ENCODE assay signal across 12 mouse cellular contexts in genomic region chr9:115149011-115149756, GRCm38 (mm10).
"Had no signal": no experiment of that assay in that cellular context is flagged by ENCODE, and none has a peak within 500 bp of the region (broad histone marks: within the 10 kb centered on the region; RNA-seq: fewer than 3 reads in every experiment).

No protein-coding gene starts in this region.

- DNase-seq: kidney, adult 18-20 months; kidney, adult 9 months; kidney, postnatal 36 days; layer of hippocampus, postnatal 36 days; liver; lung, adult 18-20 months; lung, postnatal 10 days; lung, postnatal 36 days; retina, postnatal 1 day; right cerebral cortex, postnatal 25 days; spleen, adult 18-20 months; thymus, postnatal 36 days had no signal
